Mouse (Mus musculus) ES-E14 (cell line): ENCODE measurements around the gene Bst1.

Source experiments
- CHD2 ChIP-seq: IDR thresholded peaks from 2 replicates; pipeline ENCODE4 v1.6.1; 2014; ENCODE audit warnings: mild to moderate bottlenecking, low read depth, low read length, inconsistent platforms
- HCFC1 ChIP-seq: IDR thresholded peaks from 2 replicates; pipeline ENCODE4 v1.6.1; 2012; ENCODE audit warnings: low read length, inconsistent platforms, borderline replicate concordance; ENCODE audit not compliant: insufficient read depth
- ZC3H11A ChIP-seq: IDR thresholded peaks from 2 replicates; pipeline ENCODE4 v1.6.1; 2012; ENCODE audit warnings: low read depth, mild to moderate bottlenecking, inconsistent platforms, low read length, borderline replicate concordance
- ZNF384 ChIP-seq: IDR thresholded peaks from 2 replicates; pipeline ENCODE4 v1.6.1; 2012; ENCODE audit warnings: low read depth, low read length, inconsistent platforms

DNA sequence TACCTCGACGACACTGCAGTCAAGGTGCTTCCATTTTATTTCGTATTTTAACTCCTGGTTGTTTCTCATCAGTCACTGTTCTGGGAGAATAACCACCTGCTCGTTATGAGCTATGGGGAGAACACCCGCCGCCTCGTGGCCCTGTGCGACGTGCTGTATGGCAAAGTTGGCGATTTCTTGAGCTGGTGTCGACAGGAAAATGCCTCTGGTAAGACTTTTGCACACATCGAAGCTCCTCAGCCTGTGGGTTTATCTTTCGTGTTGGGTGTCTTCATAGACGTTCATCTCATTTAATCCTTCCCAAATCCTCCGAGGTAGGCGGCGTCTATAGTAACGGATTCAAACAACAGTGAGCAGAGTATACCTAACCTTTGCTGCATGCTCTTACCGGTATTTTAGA, 2.9 kb downstream of the Bst1 start, which contains the start of gene Fbxl5:
- no peak for TF ChIP-seq ZNF384
- TF ChIP-seq HCFC1: no peak
- TF ChIP-seq ZC3H11A: no peak
- no peak for TF ChIP-seq CHD2
